8 mouse cellular contexts compared by ENCODE assay signal in the genomic region with DNA sequence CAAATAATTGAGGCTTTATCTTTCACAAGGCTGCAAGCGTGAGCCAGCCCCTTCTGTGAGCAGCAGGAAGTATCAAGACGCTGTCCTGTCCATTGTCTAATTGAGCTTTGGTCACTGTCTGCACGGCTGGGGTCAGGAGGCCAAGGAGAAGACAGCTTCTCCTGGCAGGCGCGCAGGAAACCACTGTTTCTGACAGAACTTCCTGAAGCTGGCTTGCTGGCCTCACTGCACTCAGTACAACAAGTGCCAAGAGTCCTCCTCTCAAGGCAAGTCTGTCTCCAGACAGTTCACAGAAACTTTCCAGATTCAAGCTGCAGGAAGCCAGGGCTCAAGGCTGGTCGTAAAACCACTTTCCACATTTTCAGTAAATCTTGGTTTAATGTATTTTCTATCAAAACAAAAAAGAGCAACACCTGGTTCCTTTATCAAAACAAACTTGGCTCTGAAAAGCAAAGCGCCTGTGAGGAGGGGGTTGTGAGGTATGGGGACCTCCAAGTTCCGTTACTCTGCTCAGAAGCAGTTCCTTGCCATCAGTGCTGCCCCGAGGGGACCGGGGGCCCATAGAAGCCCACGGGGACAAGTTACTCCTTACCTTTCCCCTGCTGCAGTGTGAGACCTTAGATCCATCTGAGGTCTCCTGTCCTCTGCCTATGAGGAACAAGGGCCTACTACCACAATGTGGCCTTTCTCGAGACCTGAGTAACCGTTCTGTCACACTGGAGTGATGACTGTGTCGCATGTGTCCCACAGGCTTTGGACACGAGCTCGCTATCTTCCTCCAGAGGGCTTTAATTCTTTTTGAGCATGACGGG. TPM values are rescaled to one million over a fixed set of nuclear protein-coding genes. Genes with fewer than 3 reads are reported as not detected.
DNase-seq lines count a peak whose midpoint lies in the region; ATAC-seq and TF ChIP-seq lines count a peak whose summit lies in the region.

No protein-coding gene starts in this region.

- peak; percentile 86 for DNase-seq in layer of hippocampus, adult 9-11 months
- no peak for DNase-seq in layer of hippocampus, postnatal 10 days (ENCODE audit: low spot score in 2 of 2)
- peak; percentile 38 for DNase-seq in gastrocnemius, adult 18-20 months (ENCODE audit: low spot score)
- DNase-seq in hindbrain, embryonic 14.5 days (ENCODE audit: low spot score), result no peak
- DNase-seq in liver, adult 2 months (ENCODE audit: extremely low read depth, low read depth, low spot score), result peak; percentile 44
- DNase-seq in yolk sac, embryonic 10.5 days (ENCODE audit: low spot score), result peak; percentile 84
- no peak for DNase-seq in forebrain, embryonic 11.5 days (ENCODE audit: low spot score)

- H3K4me2 ChIP-seq in hindbrain, embryonic 14.5 days (replicated peaks), result no peak overlapping the region
- H3K4me2 ChIP-seq in midbrain, embryonic 15.5 days, result no peak overlapping the region
- no peak overlapping the region for H3K4me2 ChIP-seq in forebrain, embryonic 11.5 days (ENCODE audit: low read depth, low read length, severe bottlenecking)

- TF ChIP-seq POLR2A in liver, adult 2 months (IDR thresholded peaks at IDR 0.05; ENCODE audit: extremely low read depth, insufficient read depth, low read length), result no peak

- no peak overlapping the region for H3K4me3 ChIP-seq in hindbrain, embryonic 14.5 days (replicated peaks; ENCODE audit: low read length)
- no peak overlapping the region for H3K4me3 ChIP-seq in liver, adult 2 months (ENCODE audit: insufficient read depth, low read depth, low read length)
- no peak overlapping the region for H3K4me3 ChIP-seq in midbrain, embryonic 15.5 days
- no peak overlapping the region for H3K4me3 ChIP-seq in forebrain, embryonic 11.5 days (ENCODE audit: low read depth, low read length)

- peaks cover 25% of the 10 kb centered on the region for H3K36me3 ChIP-seq in hindbrain, embryonic 14.5 days (replicated peaks; ENCODE audit: control insufficient read depth, insufficient read depth)
- no peaks in the 10 kb centered on the region for H3K36me3 ChIP-seq in liver, adult 2 months (ENCODE audit: control insufficient read depth, insufficient read depth, low read length)
- H3K36me3 ChIP-seq in midbrain, embryonic 15.5 days (replicated peaks), result peaks cover 22% of the 10 kb centered on the region
- peaks cover 9% of the 10 kb centered on the region for H3K36me3 ChIP-seq in forebrain, embryonic 11.5 days (ENCODE audit: control insufficient read depth, insufficient read depth, low read length)

- WGBS in hindbrain, embryonic 14.5 days, result 60% methylated on average over 17 of the region's 17 CpGs
- 70% methylated on average over 17 of the region's 17 CpGs for WGBS in liver, adult 2 months
- WGBS in midbrain, embryonic 15.5 days, result 54% methylated on average over 17 of the region's 17 CpGs
- 66% methylated on average over 17 of the region's 17 CpGs for WGBS in forebrain, embryonic 11.5 days

- H3K79me2 ChIP-seq in liver, adult 2 months (ENCODE audit: control insufficient read depth, insufficient read depth, low read length), result no peaks in the 10 kb centered on the region

- H3K4me1 ChIP-seq in hindbrain, embryonic 14.5 days (replicated peaks; ENCODE audit: control insufficient read depth, insufficient read depth, low read length), result peaks cover 25% of the 10 kb centered on the region
- H3K4me1 ChIP-seq in liver, adult 2 months (ENCODE audit: control insufficient read depth, insufficient read depth, low read length), result peaks cover 6% of the 10 kb centered on the region; the same call in 1 of the 2 replicates
- H3K4me1 ChIP-seq in midbrain, embryonic 15.5 days, result peaks cover 32% of the 10 kb centered on the region
- H3K4me1 ChIP-seq in forebrain, embryonic 11.5 days (replicated peaks; ENCODE audit: control insufficient read depth, insufficient read depth, low read length), result peaks cover 1% of the 10 kb centered on the region; the same call in 1 of the 2 replicates

- no peak for ATAC-seq in hindbrain, embryonic 14.5 days (ENCODE audit: low FRiP score)
- ATAC-seq in midbrain, embryonic 15.5 days (replicated peaks), result no peak
- ATAC-seq in forebrain, embryonic 11.5 days (replicated peaks; ENCODE audit: low FRiP score), result no peak

- no peaks in the 10 kb centered on the region for H3K27me3 ChIP-seq in hindbrain, embryonic 14.5 days (ENCODE audit: control insufficient read depth, insufficient read depth, low read length)
- no peaks in the 10 kb centered on the region for H3K27me3 ChIP-seq in liver, adult 2 months (ENCODE audit: control insufficient read depth, insufficient read depth, low read length)
- no peaks in the 10 kb centered on the region for H3K27me3 ChIP-seq in midbrain, embryonic 15.5 days (replicated peaks)
- H3K27me3 ChIP-seq in forebrain, embryonic 11.5 days (ENCODE audit: control insufficient read depth, insufficient read depth, low read length), result no peaks in the 10 kb centered on the region

- peak overlapping the region; percentile 45; the same call in 1 of the 2 replicates for H3K27ac ChIP-seq in hindbrain, embryonic 14.5 days
- H3K27ac ChIP-seq in liver, adult 2 months (replicated peaks; ENCODE audit: insufficient read depth, low read depth, low read length), result peak overlapping the region; percentile 34
- H3K27ac ChIP-seq in midbrain, embryonic 15.5 days, result peak overlapping the region; percentile 58
- H3K27ac ChIP-seq in forebrain, embryonic 11.5 days (ENCODE audit: low read depth, low read length), result no peak overlapping the region

- H3K9me3 ChIP-seq in hindbrain, embryonic 14.5 days (ENCODE audit: control insufficient read depth, low read length), result no peaks in the 10 kb centered on the region
- no peaks in the 10 kb centered on the region for H3K9me3 ChIP-seq in midbrain, embryonic 15.5 days
- no peaks in the 10 kb centered on the region for H3K9me3 ChIP-seq in forebrain, embryonic 11.5 days (ENCODE audit: control insufficient read depth, low read length)

- TF ChIP-seq CTCF in liver, adult 2 months (IDR thresholded peaks at IDR 0.05; ENCODE audit: low read depth, low read length), result no peak

- 0 out of 2 replicates have a peak overlapping the region, but pooled peaks have one; percentile 1 for H3K9ac ChIP-seq in hindbrain, embryonic 14.5 days
- no peak overlapping the region for H3K9ac ChIP-seq in liver, adult 2 months (ENCODE audit: low read depth, low read length)
- H3K9ac ChIP-seq in midbrain, embryonic 15.5 days, result no peak overlapping the region
- no peak overlapping the region for H3K9ac ChIP-seq in forebrain, embryonic 11.5 days (ENCODE audit: low read length)

RNA-seq across cellular contexts. Expression of gene Mvb12b, which starts 17.2 kb away (rescaled TPM):
- total RNA-seq in layer of hippocampus, postnatal 10 days (2021), result 100 to 1,000 TPM; 114 to 115 TPM
- 10 to 100 TPM; 27.5 to 27.9 TPM for total RNA-seq in gastrocnemius, adult 18-20 months (2021)
- 48.0 and 54.9 TPM in 2 replicates for polyA plus RNA-seq in hindbrain, embryonic 14.5 days (2014; fragmentation: Nextera tagmentation; extraction: Ambion mirVana)
- 0.83 and 1.5 TPM in 2 replicates for total RNA-seq in liver, adult 2 months (2014; rRNA removed)
- polyA plus RNA-seq in liver, adult 2 months (2012; rRNA removed), result 1.4 and 2.7 TPM in 2 replicates
- 67.0 and 69.2 TPM in 2 replicates for polyA plus RNA-seq in midbrain, embryonic 15.5 days (2015; fragmentation: Nextera tagmentation; extraction: Ambion mirVana)
- 30.9 and 31.1 TPM in 2 replicates for polyA plus RNA-seq in forebrain, embryonic 11.5 days (2014; fragmentation: Nextera tagmentation; extraction: Ambion mirVana)

Comparison
In these comparisons a context has a peak if more than half of its experiments do, and no peak if none do; other contexts are left out.
1. DNase-seq: peak in layer of hippocampus, adult 9-11 months (single experiment), gastrocnemius, adult 18-20 months (single experiment), liver, adult 2 months (single experiment) and yolk sac, embryonic 10.5 days (single experiment); none in layer of hippocampus, postnatal 10 days (0 of 2), hindbrain, embryonic 14.5 days (single experiment) and forebrain, embryonic 11.5 days (single experiment).